Mouse (Mus musculus) small intestine, adult 2 months (tissue): ENCODE data around the gene Ston1. TPM values are rescaled to one million over a fixed set of nuclear protein-coding genes. Genes with fewer than 3 reads are reported as not detected.

Experiments used
- H3K27ac ChIP-seq: fragments of 200-500 bp; 2 replicates; pipeline ENCODE4 v1.5.1; 2012; ENCODE audit warnings: low read depth, low read length, control low read depth, inconsistent platforms; ENCODE audit not compliant: insufficient read depth
- H3K27me3 ChIP-seq: fragments of 200-500 bp; 2 replicates; pipeline ENCODE4 v1.6.1; 2012; ENCODE audit warnings: mild to moderate bottlenecking, moderate library complexity, low read length, inconsistent platforms; ENCODE audit not compliant: control insufficient read depth, insufficient read depth
- H3K36me3 ChIP-seq: fragments of 200-500 bp; 2 replicates; pipeline ENCODE4 v1.6.1; 2012; ENCODE audit warnings: mild to moderate bottlenecking, low read length, control low read depth, inconsistent platforms; ENCODE audit not compliant: control insufficient read depth, insufficient read depth
- H3K4me1 ChIP-seq: fragments of 200-500 bp; 2 replicates; pipeline ENCODE4 v1.6.1; 2012; ENCODE audit warnings: low read length, inconsistent platforms, mixed read lengths; ENCODE audit not compliant: control insufficient read depth, insufficient read depth, insufficient read length
- H3K4me3 ChIP-seq: fragments of 200-500 bp; 2 replicates; pipeline ENCODE4 v1.5.1; 2012; ENCODE audit warnings: low read depth, mild to moderate bottlenecking, control low read depth, inconsistent platforms, low read length, moderate library complexity
- CTCF ChIP-seq: fragments of 200-500 bp; IDR thresholded peaks from 2 replicates; pipeline ENCODE4 v1.5.1; 2012; ENCODE audit warnings: low read depth, mild to moderate bottlenecking, control low read depth, inconsistent platforms, low read length, moderate library complexity, mixed read lengths; ENCODE audit not compliant: insufficient replicate concordance, insufficient read length; ENCODE audit errors: extremely low read depth
- POLR2A ChIP-seq: fragments of 200-500 bp; IDR thresholded peaks from 2 replicates; pipeline ENCODE4 v1.6.1; 2012; ENCODE audit warnings: low read depth, mild to moderate bottlenecking, control low read depth, inconsistent platforms, low read length, moderate library complexity
- WGBS: fragments of 180-500 bp; shearing (Covaris S2); methylation state at CpG from one replicate; pipeline ENCODE4 v1.1.7; 2018; 5-methylcytosine and 5-hydroxymethylcytosine counted together
- polyA plus RNA-seq: library from polyadenylated mRNA; depleted of rRNA; stranded (reverse); fragments of >200 nt; gene quantifications from 2 replicates; pipeline ENCODE4 v1.2.3, GENCODE M21; 2012

The Ston1 gene
- polyA plus RNA-seq, 1 experiment: 5.4 TPM

DNA sequence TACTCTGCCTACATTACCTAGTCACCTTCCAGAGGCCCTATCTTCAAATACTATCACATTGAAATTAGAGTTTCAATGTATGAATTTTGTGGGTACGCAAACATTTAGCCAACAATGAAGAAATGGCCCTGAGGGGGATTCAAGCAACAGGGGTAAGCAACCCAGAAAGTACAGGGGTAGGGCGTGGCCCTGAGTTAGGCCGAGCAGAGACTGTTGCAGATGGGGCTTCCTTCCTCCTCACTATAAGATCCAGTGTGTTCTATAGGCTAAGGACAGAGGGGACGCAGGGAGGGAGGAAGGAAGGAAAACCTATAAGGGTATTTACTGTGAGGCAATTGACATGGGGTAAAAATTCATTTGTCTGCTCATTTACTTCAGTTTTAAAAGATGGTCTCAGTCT lies 26.9 kb downstream of the Ston1 start:
- TF ChIP-seq CTCF (no peak), POLR2A (no peak)
- Histone ChIP-seq H3K27me3 (no peaks in the 10 kb centered on the region), H3K4me3 (no peak overlapping the region), H3K4me1 (peaks cover 21% of the 10 kb centered on the region), H3K36me3 (no peaks in the 10 kb centered on the region), H3K27ac (no peak overlapping the region)
- 87% methylated on average over 4 of the region's 4 CpGs for WGBS

DNA sequence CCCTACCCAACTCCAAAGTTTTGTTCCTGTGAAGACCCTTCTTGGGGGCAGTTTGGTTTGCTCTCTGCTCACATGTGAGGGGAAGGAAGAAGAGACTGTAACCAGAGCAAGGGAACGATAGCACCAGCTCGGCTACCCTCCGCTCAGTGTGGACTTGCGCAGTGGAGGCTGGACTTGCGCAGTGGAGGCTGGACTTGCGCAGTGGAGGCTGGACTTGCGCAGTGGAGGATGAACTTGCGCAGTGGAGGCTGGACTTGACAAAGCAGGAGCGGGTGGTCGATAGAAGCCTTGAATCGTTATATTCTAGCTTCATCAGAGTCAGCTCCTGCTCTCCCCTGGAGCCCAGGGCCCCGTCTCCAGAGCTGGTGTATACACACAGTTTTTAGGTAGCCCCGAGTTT lies 27.9 kb downstream of the Ston1 start:
- no peaks in the 10 kb centered on the region for H3K36me3 ChIP-seq
- H3K27ac ChIP-seq: no peak overlapping the region; the same call in 1 of the 2 replicates
- H3K4me1 ChIP-seq: peaks cover 29% of the 10 kb centered on the region
- H3K4me3 ChIP-seq: no peak overlapping the region
- H3K27me3 ChIP-seq: no peaks in the 10 kb centered on the region
- TF ChIP-seq POLR2A: no peak
- no peak for TF ChIP-seq CTCF
- 92% methylated on average over 13 of the region's 13 CpGs for WGBS

DNA sequence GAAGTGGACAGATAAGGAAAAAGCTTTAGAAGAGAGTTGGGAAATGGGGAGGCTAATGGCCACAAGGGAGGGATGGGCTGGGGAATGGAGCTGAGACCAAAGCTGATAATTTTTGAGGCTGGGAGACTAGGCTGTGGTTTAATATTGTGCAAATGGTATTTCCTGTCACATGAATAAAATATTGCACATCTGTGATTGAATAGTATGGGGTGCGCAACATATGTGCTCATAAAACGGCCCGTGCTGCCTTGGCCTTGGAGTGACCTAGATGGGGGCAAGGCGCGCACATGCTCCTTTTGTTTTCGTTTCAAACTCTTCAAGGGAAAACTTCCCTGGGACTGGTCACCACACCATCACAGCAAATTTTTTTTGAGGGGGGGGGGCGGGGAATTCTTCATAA lies 28.4 kb downstream of the Ston1 start:
- Histone ChIP-seq H3K4me3 (no peak overlapping the region), H3K27ac (peak overlapping the region; percentile 87), H3K27me3 (no peaks in the 10 kb centered on the region), H3K36me3 (no peaks in the 10 kb centered on the region), H3K4me1 (peaks cover 31% of the 10 kb centered on the region)
- TF ChIP-seq POLR2A (no peak), CTCF (no peak)
- WGBS: 82% methylated on average over 7 of the region's 7 CpGs

DNA sequence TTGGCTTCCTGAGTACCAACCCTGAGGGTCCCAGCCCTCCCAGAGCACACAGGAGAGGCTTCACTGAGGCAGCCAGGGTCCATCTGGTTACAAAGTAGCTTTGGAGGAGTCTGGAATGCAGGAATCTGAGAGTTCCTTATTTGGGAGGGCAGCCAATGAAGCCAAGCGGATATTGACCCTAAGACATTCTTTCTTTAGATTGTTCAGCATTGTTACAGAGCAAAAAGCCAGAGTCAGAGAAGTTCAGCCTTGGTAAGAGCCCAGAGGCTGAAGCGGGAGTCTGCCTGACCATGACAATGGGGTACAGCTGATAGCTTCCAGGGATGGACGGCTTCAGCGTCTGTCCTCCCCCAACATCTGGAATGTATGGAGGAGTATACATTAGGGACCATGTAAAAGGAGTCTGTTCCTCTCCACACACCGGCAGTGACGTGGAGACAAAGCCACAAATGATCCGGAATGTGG lies 28.9 kb downstream of the Ston1 start:
- H3K36me3 ChIP-seq: no peaks in the 10 kb centered on the region
- peak overlapping the region; percentile 23 for H3K4me3 ChIP-seq
- H3K27ac ChIP-seq: peak overlapping the region; percentile 87
- H3K4me1 ChIP-seq: peaks cover 31% of the 10 kb centered on the region
- no peaks in the 10 kb centered on the region for H3K27me3 ChIP-seq
- TF ChIP-seq CTCF (no peak), POLR2A (no peak)
- 69% methylated on average over 7 of the region's 7 CpGs for WGBS

DNA sequence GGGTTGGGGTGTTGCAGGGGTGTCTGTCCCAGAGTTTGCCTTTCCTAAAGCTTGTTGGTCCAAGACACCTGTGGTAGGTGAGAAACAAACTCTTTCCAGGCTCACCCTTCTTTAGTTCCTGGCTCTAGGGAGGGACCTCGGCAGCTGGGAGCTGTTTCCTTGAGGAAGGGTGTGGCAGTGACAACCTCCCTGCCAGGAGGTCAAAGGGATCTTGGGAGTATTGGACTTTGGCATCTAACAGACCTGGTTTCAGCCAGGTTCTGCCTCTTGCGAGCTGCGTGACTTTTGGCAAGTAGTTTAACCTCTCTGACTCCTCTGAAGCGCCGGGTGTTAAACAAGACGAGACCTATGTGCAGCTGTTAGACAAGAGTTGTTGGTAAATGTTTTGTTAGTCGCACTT lies 29.7 kb downstream of the Ston1 start:
- peaks cover 31% of the 10 kb centered on the region for H3K4me1 ChIP-seq
- 12% methylated on average over 7 of the region's 7 CpGs for WGBS
- no peaks in the 10 kb centered on the region for H3K27me3 ChIP-seq
- no peak for TF ChIP-seq CTCF
- no peak for TF ChIP-seq POLR2A
- H3K36me3 ChIP-seq: no peaks in the 10 kb centered on the region
- peak overlapping the region; percentile 87 for H3K27ac ChIP-seq
- peak overlapping the region; percentile 23 for H3K4me3 ChIP-seq

DNA sequence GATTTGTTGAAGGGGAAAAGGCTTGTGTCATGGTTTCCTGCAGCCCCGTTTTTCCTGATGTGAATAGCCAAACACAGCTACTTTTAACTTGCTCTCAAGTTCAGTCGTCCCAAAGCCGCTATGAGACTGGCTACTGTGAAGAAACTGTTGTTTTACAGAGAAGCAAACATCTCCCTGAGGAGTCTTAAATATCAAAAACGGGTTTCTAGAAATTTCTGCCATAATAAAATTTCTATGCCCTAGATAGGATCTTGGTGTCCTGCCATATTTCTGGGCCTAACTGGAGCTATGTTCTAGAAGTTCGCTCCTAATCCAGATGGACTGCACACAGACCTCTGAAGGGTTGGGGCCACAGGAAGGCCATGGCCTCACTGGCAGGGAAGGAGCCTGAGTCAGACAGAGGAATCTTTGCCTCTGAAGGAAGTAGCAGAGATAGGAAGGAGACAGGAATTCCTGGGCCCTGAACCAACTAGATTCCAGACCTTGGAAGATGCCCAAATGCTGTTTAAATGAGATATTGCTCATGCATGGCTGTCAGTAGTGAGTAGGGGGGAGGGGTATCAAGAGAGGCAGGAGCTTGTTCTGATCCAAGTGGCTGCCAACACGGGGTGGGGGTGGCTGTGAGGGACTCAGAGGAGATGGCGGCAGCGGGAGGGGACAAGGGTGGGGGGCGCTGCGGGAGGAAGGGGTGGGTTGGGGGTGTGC lies 31.3 kb downstream of the Ston1 start:
- TF ChIP-seq CTCF (no peak), POLR2A (no peak)
- H3K36me3 ChIP-seq: no peaks in the 10 kb centered on the region
- H3K27me3 ChIP-seq: no peaks in the 10 kb centered on the region
- peak overlapping the region; percentile 42 for H3K27ac ChIP-seq
- 58% methylated on average over 10 of the region's 10 CpGs for WGBS
- peaks cover 31% of the 10 kb centered on the region for H3K4me1 ChIP-seq
- no peak overlapping the region for H3K4me3 ChIP-seq

DNA sequence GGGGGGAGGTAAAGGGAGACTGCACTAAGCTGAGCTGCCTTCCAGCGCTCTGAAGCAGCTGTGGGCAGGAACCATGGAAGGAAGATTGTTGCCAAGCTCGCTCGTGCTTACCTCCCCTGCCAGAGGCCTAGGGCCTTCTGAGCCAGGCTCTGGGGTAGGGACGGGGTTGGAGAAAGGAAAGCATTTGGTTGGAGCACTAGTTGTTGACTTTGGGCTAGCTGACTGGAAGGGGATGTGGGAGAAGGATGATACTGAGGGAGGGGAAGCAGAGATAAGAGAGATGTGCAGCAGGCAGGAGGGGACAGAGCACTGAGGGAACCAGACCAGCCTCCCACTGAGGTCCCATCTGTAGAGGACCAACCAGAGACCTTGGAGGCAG lies 31.9 kb downstream of the Ston1 start:
- TF ChIP-seq POLR2A: no peak
- TF ChIP-seq CTCF: no peak
- peak overlapping the region; percentile 68 for H3K27ac ChIP-seq
- 58% methylated on average over 4 of the region's 4 CpGs for WGBS
- peaks cover 31% of the 10 kb centered on the region for H3K4me1 ChIP-seq
- no peaks in the 10 kb centered on the region for H3K27me3 ChIP-seq
- H3K4me3 ChIP-seq: no peak overlapping the region
- no peaks in the 10 kb centered on the region for H3K36me3 ChIP-seq
